Mouse (Mus musculus) testis, adult 2 months (tissue): ENCODE measurements around the gene Asb3.

ENCODE experiments used
- CTCF ChIP-seq: fragments of 200-500 bp; IDR thresholded peaks from 2 replicates; pipeline ENCODE4 v1.5.1; 2012; ENCODE audit warnings: low read depth, mild to moderate bottlenecking, inconsistent platforms, low read length, moderate library complexity; ENCODE audit not compliant: control insufficient read depth, insufficient read depth, insufficient replicate concordance
- POLR2A ChIP-seq: fragments of 200-500 bp; IDR thresholded peaks from 2 replicates; pipeline ENCODE4 v1.6.1; 2012; ENCODE audit warnings: low read depth, mild to moderate bottlenecking, inconsistent platforms, low read length, moderate library complexity; ENCODE audit not compliant: control insufficient read depth

- TF ChIP-seq POLR2A (no peak), CTCF (no peak)
Observed at GRCm38 (mm10) chr11:31034958-31035357, 149.7 kb downstream of the Asb3 start.
